Mouse (Mus musculus) brain, embryonic 14.5 days (tissue): ENCODE results near the gene D630045J12Rik. TPM values are rescaled to one million over a fixed set of nuclear protein-coding genes. Genes with fewer than 3 reads are reported as not detected.
A peak's percentile ranks its signal among the peaks of the same experiment; 100 is the strongest.

Source experiments
- DNase-seq: peaks from one replicate; pipeline ENCODE4 v3.0.0-alpha.2; 2011; ENCODE audit warnings: low read depth
- CTCF ChIP-seq: fragments of 200-500 bp; IDR thresholded peaks from 2 replicates; pipeline ENCODE4 v1.5.1; 2012; ENCODE audit warnings: inconsistent platforms, mild to moderate bottlenecking, moderate library complexity, borderline replicate concordance; ENCODE audit not compliant: insufficient read depth, insufficient read length; ENCODE audit errors: extremely low read depth
- POLR2A ChIP-seq: fragments of 200-500 bp; IDR thresholded peaks from 2 replicates; pipeline ENCODE4 v1.6.1; 2012; ENCODE audit warnings: mild to moderate bottlenecking, inconsistent platforms, borderline replicate concordance; ENCODE audit not compliant: poor library complexity, insufficient read depth, insufficient read length, severe bottlenecking; ENCODE audit errors: extremely low read depth
- polyA plus RNA-seq: library from polyadenylated mRNA; depleted of rRNA; stranded (reverse); fragments of >200 nt; gene quantifications from 2 replicates; pipeline ENCODE4 v1.2.3, GENCODE M21; 2012; rRNA removed

D630045J12Rik gene
- polyA plus RNA-seq, 1 experiment, result 50.5 TPM

GRCm38 (mm10) chr6:38102216-38102795 lies 151.5 kb downstream of the D630045J12Rik start:
- DNase-seq, result no peak
- TF ChIP-seq CTCF (no peak), POLR2A (no peak)

- DNase-seq, result no peak
- TF ChIP-seq CTCF, result no peak
- no peak for TF ChIP-seq POLR2A
These were observed 156.8 kb downstream of the D630045J12Rik start for GRCm38 (mm10) chr6:38096961-38097370.

DNA sequence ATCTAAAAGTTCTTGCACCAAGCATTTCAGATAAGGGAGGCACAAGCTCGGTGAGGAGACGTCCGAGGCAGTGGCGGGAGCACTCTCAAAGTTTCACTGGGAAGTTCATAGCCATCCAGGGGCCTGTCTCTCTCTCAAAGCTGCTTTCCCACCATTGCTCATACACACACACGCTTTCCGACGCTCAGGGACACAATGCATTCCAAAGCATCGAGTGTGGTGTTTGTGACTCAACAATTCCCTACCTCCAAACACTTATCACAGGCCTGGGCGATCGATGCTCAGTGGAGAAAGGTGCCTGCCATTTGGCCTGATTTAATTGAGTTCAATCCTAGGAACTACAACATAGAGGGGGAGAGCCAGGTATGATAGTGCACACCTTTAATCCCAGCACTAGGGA lies 159.1 kb downstream of the D630045J12Rik start:
- TF ChIP-seq POLR2A, result no peak
- no peak for TF ChIP-seq CTCF
- no peak for DNase-seq

DNA sequence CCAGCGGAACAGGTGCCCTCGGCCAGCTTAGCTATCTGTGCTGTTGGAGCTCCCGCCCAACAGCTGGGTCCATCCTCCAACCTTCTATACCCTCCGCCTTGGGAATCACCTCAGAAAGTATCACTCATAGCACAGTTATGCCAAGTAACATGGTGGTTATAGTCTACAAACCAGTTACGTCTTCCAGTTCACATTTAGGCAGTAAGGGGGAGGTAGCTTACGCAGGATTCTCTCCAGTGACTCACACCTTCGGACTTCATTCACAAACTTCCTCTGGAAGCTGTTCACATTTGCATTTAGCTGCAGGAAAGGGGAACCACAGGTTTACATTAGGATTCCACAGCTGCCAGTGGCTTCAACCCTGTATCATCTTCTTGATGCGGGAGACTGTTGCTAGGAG lies 161.3 kb downstream of the D630045J12Rik start:
- TF ChIP-seq POLR2A (no peak), CTCF (no peak)
- no peak for DNase-seq

DNA sequence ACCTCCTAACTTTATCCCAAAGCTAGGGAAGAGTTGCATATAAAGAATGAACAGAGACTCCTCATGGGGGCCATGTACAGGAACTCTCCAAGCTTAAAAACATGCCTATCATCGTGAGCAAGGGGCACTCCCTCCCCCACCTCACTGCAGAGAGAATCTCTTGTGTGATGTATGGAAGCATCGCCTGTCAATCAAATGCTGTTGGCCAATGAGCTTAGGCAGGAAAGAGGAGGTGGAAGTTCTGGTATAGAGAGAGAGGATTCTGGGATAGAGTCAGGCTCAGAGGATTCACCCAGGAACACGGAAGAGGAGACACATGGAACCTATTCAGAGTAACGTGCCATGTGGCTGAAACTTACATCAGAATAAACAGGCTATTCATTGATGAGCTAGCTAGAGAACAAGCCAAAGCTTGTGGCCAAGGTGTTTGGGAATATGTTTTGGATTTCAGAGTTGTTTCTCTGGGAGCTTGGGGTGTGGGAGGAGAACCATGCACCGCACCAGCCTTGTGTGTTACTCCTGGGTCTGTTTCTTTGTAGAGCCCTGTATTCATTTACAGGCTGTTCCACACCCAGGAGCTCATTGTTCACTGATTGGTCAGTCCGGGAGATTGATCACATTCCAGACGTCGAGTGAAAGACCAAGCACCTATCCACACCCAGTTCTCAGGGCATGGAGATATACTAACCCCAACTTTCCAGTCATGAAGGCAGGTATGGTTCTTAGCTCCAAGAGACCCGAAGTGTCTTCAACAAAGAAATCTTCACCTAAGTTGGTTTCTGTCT lies 166.4 kb downstream of the D630045J12Rik start:
- no peak for TF ChIP-seq POLR2A
- TF ChIP-seq CTCF, result no peak
- DNase-seq, result no peak

DNA sequence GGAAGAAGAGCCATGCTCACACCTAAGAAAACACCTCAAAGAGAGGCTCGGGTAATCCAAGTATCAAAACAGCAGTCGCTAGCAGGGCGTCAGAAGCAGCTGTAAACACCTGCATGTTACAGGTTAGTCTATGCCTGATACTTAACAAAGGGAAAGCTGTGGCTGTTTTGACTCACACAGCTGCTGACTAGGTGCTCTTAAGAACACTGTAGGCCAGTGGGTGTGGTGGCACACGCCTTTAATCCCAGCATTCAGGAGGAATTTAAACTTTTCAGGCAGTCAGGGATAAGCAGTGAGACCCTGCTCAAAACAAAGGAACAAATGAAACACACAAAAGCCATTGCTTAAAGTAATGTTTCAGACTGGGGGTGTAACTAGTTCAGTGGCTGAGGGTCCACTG lies 170.6 kb downstream of the D630045J12Rik start:
- DNase-seq, result no peak
- TF ChIP-seq CTCF, result no peak
- no peak for TF ChIP-seq POLR2A

- peak; percentile 3 for DNase-seq
These were observed 172.0 kb downstream of the D630045J12Rik start for GRCm38 (mm10) chr6:38081727-38082341.

GRCm38 (mm10) chr6:38080364-38080763 lies 173.4 kb downstream of the D630045J12Rik start:
- no peak for TF ChIP-seq CTCF
- no peak for TF ChIP-seq POLR2A
- DNase-seq, result no peak

More at GRCm38 (mm10) chr6:38081727-38082341, 172.0 kb downstream of the D630045J12Rik start:
- TF ChIP-seq POLR2A (no peak), CTCF (no peak)

GRCm38 (mm10) chr6:38073592-38073991 lies 180.2 kb downstream of the D630045J12Rik start:
- TF ChIP-seq POLR2A, result no peak
- no peak for TF ChIP-seq CTCF
- no peak for DNase-seq

Other genes starting within 250 kb of the D630045J12Rik start
- 0.26 and 0.78 TPM in 2 replicates for gene Svopl, start 207.0 kb downstream of the D630045J12Rik start, polyA plus RNA-seq
- 0.15 TPM in 1 of 2 replicates, not detected in the other for gene Tmem213, start 144.8 kb downstream of the D630045J12Rik start, polyA plus RNA-seq
- 0.44 and 0.48 TPM in 2 replicates for gene Atp6v0a4, start 129.4 kb downstream of the D630045J12Rik start, polyA plus RNA-seq
- gene Zc3hav1l, start 45.2 kb upstream of the D630045J12Rik start, polyA plus RNA-seq, result 29.6 and 33.9 TPM in 2 replicates
- 0.90 and 1.5 TPM in 2 replicates for gene Zc3hav1, start 100.6 kb upstream of the D630045J12Rik start, polyA plus RNA-seq
- gene Ttc26, start 127.5 kb upstream of the D630045J12Rik start, polyA plus RNA-seq, result 8.7 and 9.0 TPM in 2 replicates
- 29.4 and 37.1 TPM in 2 replicates for gene Ubn2, start 179.9 kb upstream of the D630045J12Rik start, polyA plus RNA-seq